Mouse (Mus musculus) small intestine, adult 2 months (tissue): ENCODE measurements around the gene Rab11fip4. TPM values are rescaled to one million over a fixed set of nuclear protein-coding genes. Genes with fewer than 3 reads are reported as not detected.

ENCODE experiments used
- H3K27ac ChIP-seq: fragments of 200-500 bp; 2 replicates; pipeline ENCODE4 v1.5.1; 2012; ENCODE audit warnings: low read depth, low read length, control low read depth, inconsistent platforms; ENCODE audit not compliant: insufficient read depth
- H3K27me3 ChIP-seq: fragments of 200-500 bp; 2 replicates; pipeline ENCODE4 v1.6.1; 2012; ENCODE audit warnings: mild to moderate bottlenecking, moderate library complexity, low read length, inconsistent platforms; ENCODE audit not compliant: control insufficient read depth, insufficient read depth
- H3K36me3 ChIP-seq: fragments of 200-500 bp; 2 replicates; pipeline ENCODE4 v1.6.1; 2012; ENCODE audit warnings: mild to moderate bottlenecking, low read length, control low read depth, inconsistent platforms; ENCODE audit not compliant: control insufficient read depth, insufficient read depth
- H3K4me1 ChIP-seq: fragments of 200-500 bp; 2 replicates; pipeline ENCODE4 v1.6.1; 2012; ENCODE audit warnings: low read length, inconsistent platforms, mixed read lengths; ENCODE audit not compliant: control insufficient read depth, insufficient read depth, insufficient read length
- H3K4me3 ChIP-seq: fragments of 200-500 bp; 2 replicates; pipeline ENCODE4 v1.5.1; 2012; ENCODE audit warnings: low read depth, mild to moderate bottlenecking, control low read depth, inconsistent platforms, low read length, moderate library complexity
- CTCF ChIP-seq: fragments of 200-500 bp; IDR thresholded peaks from 2 replicates; pipeline ENCODE4 v1.5.1; 2012; ENCODE audit warnings: low read depth, mild to moderate bottlenecking, control low read depth, inconsistent platforms, low read length, moderate library complexity, mixed read lengths; ENCODE audit not compliant: insufficient replicate concordance, insufficient read length; ENCODE audit errors: extremely low read depth
- POLR2A ChIP-seq: fragments of 200-500 bp; IDR thresholded peaks from 2 replicates; pipeline ENCODE4 v1.6.1; 2012; ENCODE audit warnings: low read depth, mild to moderate bottlenecking, control low read depth, inconsistent platforms, low read length, moderate library complexity
- WGBS: fragments of 180-500 bp; shearing (Covaris S2); methylation state at CpG from one replicate; pipeline ENCODE4 v1.1.7; 2018; 5-methylcytosine and 5-hydroxymethylcytosine counted together
- polyA plus RNA-seq: library from polyadenylated mRNA; depleted of rRNA; stranded (reverse); fragments of >200 nt; gene quantifications from 2 replicates; pipeline ENCODE4 v1.2.3, GENCODE M21; 2012; rRNA removed

Gene Rab11fip4
- 11.2 and 13.8 TPM in 2 replicates for polyA plus RNA-seq

DNA sequence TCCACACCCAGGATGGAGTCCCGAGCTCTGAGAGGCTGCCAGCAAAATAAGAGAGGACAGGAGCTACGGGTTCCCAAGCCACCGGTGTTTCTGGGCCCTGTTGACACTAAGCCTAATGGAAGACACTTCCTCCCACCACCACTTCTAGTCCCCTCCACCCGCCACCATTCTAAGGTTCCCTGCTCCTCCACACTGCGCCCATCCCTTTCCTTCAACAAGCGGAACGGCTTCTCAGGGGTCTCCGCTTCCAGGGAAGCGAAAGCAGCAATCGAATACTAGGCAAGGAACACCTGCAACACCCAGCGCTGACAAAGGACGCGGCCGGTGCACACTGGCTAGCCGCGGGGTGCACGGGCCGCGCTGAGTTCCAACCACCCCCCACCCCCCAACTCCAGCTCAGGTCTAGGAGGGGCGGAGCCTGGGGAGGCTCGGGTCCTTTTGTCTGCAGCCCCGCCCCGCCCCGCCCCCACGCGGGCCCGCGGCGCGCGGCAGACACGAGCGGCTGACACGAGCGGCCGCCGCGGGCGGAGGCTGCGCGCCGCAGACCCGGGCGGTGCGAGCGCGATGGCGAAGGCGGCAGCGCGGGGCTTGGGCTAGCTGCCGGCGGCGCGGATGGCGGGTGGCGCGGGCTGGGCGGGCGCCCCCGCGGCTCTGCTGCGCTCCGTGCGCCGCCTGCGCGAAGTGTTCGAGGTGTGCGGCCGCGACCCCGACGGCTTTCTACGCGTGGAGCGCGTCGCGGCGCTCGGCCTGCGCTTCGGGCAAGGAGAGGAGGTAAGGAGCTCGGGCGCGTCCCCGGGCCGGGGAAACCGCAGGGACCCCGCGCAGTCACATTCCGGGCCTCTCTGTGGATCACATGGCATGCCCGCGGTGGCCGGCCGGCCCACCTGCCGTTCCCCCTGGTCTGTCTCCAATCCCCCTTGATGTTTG, at the start of gene Rab11fip4:
Gene Rab11fip4 (plus strand): TSS at position 549 of the 927 bp plus-strand sequence.
- peaks cover 3% of the 10 kb centered on the region; the same call in 1 of the 2 replicates for H3K4me1 ChIP-seq
- 2% methylated on average over 97 of the region's 98 CpGs for WGBS
- no peak within 1 kb of the TSS for H3K27ac ChIP-seq
- TF ChIP-seq CTCF = no peak
- no peak for TF ChIP-seq POLR2A
- no peaks in the 10 kb centered on the region for H3K36me3 ChIP-seq
- H3K27me3 ChIP-seq = peaks cover 31% of the 10 kb centered on the region
- peak within 1 kb of the TSS; percentile 49 for H3K4me3 ChIP-seq

DNA sequence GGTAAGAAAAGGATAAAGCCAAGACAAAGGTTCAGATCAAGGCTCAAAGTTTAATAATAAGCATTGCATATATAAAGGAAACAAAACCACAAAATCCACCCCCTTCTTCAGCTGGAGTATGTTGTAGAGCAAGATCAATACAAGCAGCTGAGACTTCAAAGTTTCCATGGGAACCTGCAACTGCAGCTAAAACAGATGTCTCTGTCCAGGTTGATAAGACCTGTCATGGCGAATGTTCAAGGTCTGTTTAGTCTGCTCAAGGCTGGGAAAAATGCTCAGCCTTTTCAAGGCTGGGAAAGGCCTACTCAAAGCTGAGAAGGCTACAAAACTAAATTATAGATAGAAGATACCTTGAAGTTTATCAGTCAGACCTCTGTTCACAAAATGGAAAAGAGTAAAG, 38.4 kb upstream of the Rab11fip4 start:
- no peaks in the 10 kb centered on the region for H3K27me3 ChIP-seq
- WGBS = 43% methylated on average over 1 of the region's 1 CpGs
- H3K36me3 ChIP-seq = peaks cover 44% of the 10 kb centered on the region

DNA sequence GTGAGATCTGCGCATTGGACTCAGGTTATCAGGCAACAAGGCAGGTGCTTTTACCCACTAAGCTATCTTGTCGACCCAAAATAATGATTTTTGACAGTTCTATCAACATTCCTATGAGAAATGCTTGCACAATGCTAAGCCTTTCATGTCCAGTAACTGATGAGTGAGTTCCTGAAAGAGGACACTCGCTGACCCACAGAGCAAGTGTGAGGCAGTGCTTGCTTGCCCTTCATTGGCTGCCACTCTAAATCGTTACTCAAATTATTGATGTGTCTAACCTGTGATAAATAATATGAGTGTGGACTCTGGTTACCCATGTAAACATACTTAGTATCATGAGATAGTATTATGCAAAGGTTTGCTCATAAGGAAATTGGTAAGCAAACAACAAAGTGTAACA, 30.5 kb upstream of the Rab11fip4 start:
- Histone ChIP-seq H3K36me3 (peaks cover 32% of the 10 kb centered on the region), H3K27me3 (no peaks in the 10 kb centered on the region), H3K27ac (no peak overlapping the region), H3K4me1 (no peaks in the 10 kb centered on the region), H3K4me3 (no peak overlapping the region)
- TF ChIP-seq CTCF (no peak), POLR2A (no peak)
- WGBS = 83% methylated on average over 4 of the region's 4 CpGs

More for the DNA sequence above, 38.4 kb upstream of the Rab11fip4 start:
- TF ChIP-seq POLR2A = no peak
- no peaks in the 10 kb centered on the region for H3K4me1 ChIP-seq
- H3K4me3 ChIP-seq = no peak overlapping the region
- no peak overlapping the region for H3K27ac ChIP-seq

DNA sequence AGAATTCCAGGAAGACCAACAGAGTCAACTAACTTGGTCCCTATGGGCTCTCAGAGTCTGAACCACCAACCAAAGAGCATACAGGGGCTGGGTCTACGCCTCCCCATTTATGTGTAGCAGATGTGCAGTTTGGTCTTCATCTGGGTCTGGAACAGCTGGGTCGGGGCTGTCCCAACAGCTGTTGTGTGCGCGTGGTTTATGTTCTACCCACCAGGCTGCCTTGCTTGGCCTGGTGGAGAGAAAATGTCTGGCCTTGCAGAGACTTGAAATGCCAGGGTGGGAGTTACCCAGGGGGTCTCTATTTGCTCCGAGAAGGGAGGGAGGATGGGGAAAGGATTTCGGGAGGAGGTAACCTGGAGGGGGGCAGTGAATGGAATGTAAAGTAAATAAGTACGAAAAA, 27.5 kb upstream of the Rab11fip4 start:
- Histone ChIP-seq H3K4me1 (no peaks in the 10 kb centered on the region), H3K36me3 (peaks cover 34% of the 10 kb centered on the region), H3K27ac (no peak overlapping the region), H3K4me3 (no peak overlapping the region), H3K27me3 (no peaks in the 10 kb centered on the region)
- 94% methylated on average over 7 of the region's 7 CpGs for WGBS
- TF ChIP-seq CTCF (no peak), POLR2A (no peak)

DNA sequence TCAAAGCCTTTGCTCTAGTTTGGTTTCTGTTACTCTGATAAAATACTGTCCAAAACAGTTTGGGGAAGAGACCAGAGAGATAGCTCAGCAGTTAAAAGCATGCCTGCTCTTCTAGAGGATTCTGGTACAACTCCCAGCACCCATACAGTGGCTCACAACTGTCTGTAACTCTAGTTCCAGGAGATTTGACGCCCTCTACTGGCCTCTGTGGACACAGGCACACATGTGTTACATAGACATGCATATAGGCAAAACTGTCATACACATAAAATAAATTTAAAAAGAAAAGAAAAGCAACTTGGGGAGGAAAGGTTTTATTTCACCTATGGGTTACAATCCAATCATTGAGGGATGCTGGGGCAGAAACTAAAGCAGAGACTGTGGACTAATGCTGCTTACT, 24.1 kb upstream of the Rab11fip4 start:
- Histone ChIP-seq H3K27me3 (no peaks in the 10 kb centered on the region), H3K4me3 (no peak overlapping the region), H3K4me1 (no peaks in the 10 kb centered on the region), H3K36me3 (peaks cover 48% of the 10 kb centered on the region), H3K27ac (no peak overlapping the region)
- WGBS = 62% methylated on average over 1 of the region's 1 CpGs
- TF ChIP-seq CTCF (no peak), POLR2A (no peak)

DNA sequence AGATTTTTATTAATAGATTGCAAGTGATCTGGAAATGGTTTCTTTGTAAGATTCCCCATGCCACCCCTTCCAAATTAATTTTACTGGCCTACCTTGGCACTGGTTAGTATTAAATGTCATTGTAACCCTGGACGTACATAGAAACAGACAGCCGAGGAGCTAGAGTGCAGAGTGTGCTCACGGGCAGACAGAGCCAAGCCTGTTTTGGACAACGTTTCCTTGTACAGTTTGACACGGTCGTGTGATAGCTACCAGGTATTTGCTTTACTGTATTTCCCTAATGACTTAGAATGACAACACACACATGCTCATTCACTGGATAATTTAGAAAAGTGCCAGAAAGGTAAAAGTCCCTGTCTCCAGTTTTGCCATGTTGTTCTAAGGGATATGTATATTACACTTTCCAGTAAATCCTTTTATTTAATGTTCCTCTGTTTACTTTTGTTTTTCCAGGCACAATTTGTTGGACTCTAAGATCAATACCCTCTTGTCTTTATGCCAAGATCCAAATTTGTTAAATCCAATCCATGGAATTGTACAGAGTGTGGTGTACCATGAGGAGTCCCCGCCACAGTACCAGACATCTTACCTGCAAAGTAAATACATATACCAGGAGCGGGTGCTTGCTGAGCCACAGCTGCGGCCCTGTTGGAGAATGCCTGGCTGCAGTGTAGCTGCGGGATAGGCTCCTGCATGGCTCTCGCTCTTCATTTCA, 22.7 kb upstream of the Rab11fip4 start:
- Histone ChIP-seq H3K4me1 (no peaks in the 10 kb centered on the region), H3K27ac (no peak overlapping the region), H3K4me3 (no peak overlapping the region), H3K27me3 (no peaks in the 10 kb centered on the region), H3K36me3 (peaks cover 49% of the 10 kb centered on the region)
- TF ChIP-seq CTCF = no peak
- 81% methylated on average over 11 of the region's 11 CpGs for WGBS

DNA sequence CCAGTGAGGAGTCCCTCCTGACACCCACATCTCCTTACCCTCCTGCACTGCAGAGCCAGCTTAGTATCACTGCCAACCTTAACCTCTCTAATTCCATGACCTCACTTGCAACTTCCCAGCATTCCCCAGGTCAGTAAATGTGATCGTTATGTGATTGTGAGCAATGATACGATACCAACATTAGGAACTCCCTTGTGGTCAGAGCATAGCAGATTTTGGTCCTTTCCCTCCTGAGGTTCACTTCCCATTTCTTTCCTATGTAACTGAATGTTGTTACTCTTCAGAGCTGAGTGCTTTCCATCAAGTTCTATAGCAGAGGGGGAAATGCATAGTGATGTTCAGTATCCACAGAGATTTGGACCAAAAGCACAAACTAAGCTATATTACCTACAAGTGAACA, 20.7 kb upstream of the Rab11fip4 start:
- Histone ChIP-seq H3K4me1 (no peaks in the 10 kb centered on the region), H3K27me3 (no peaks in the 10 kb centered on the region), H3K36me3 (peaks cover 46% of the 10 kb centered on the region), H3K4me3 (no peak overlapping the region), H3K27ac (no peak overlapping the region)
- WGBS = 87% methylated on average over 2 of the region's 2 CpGs
- TF ChIP-seq CTCF (no peak), POLR2A (no peak)
